Mouse (Mus musculus): ENCODE data around the gene Kmt2e.

- TF ChIP-seq EP300 (IDR thresholded peaks at IDR 0.05; ENCODE audit: low read depth) (peak; percentile 1), CTCF (IDR thresholded peaks at IDR 0.05; ENCODE audit: low read depth) (no peak)
Measured at GRCm38 (mm10) chr5:23432708-23433645, 1.3 kb upstream of the Kmt2e start.
